Mouse (Mus musculus) midbrain, embryonic 10.5 days (tissue): ENCODE measurements around the gene Ace. TPM values are rescaled to one million over a fixed set of nuclear protein-coding genes. Genes with fewer than 3 reads are reported as not detected.

Source experiments
- DNase-seq: peaks from one replicate; pipeline ENCODE4 v3.0.0-alpha.2; 2017; ENCODE audit warnings: low spot score
- H3K27ac ChIP-seq: fragments of 300-500 bp; sonication (generic); replicated peaks from 2 replicates; pipeline ENCODE4 v1.5.1; 2016; ENCODE audit warnings: mild to moderate bottlenecking
- H3K27me3 ChIP-seq: fragments of 300-500 bp; sonication (generic); 2 replicates; pipeline ENCODE4 v1.6.1; 2016; ENCODE audit warnings: low read depth, mild to moderate bottlenecking; ENCODE audit not compliant: poor library complexity, severe bottlenecking
- H3K36me3 ChIP-seq: fragments of 300-500 bp; sonication (generic); 2 replicates; pipeline ENCODE4 v1.6.1; 2016; ENCODE audit warnings: mild to moderate bottlenecking, moderate library complexity
- H3K4me1 ChIP-seq: fragments of 300-500 bp; sonication (generic); 2 replicates; pipeline ENCODE4 v1.6.1; 2016
- H3K4me3 ChIP-seq: fragments of 300-500 bp; sonication (generic); 2 replicates; pipeline ENCODE4 v1.5.1; 2016; ENCODE audit warnings: mild to moderate bottlenecking, moderate library complexity
- H3K9me3 ChIP-seq: fragments of 300-500 bp; sonication (generic); replicated peaks from 2 replicates; pipeline ENCODE4 v1.6.1; 2016; ENCODE audit warnings: mild to moderate bottlenecking
- WGBS: fragments of 180-500 bp; shearing (Covaris S2); methylation state at CpG from one replicate; pipeline ENCODE4 v1.1.7; 2016; 5-methylcytosine and 5-hydroxymethylcytosine counted together
- polyA plus RNA-seq: library from polyadenylated mRNA; unstranded; fragments of >200 nt; fragmentation: Nextera tagmentation; extraction: Ambion mirVana; gene quantifications from 2 replicates; pipeline ENCODE4 v1.2.1, GENCODE M21; 2016

The Ace gene
- polyA plus RNA-seq, 1 experiment from 2014 or later, result 0.85 TPM

- Histone ChIP-seq H3K27me3 (0 out of 2 replicates have a peak, but pooled peaks cover 8% of the 10 kb centered on the region), H3K36me3 (no peaks in the 10 kb centered on the region), H3K4me3 (no peak overlapping the region), H3K27ac (no peak overlapping the region), H3K9me3 (no peaks in the 10 kb centered on the region), H3K4me1 (no peaks in the 10 kb centered on the region)
- WGBS, result 86% methylated on average over 2 of the region's 2 CpGs
- DNase-seq, result no peak
Observed at GRCm38 (mm10) chr11:105978232-105978631, 10.5 kb downstream of the Ace start.

GRCm38 (mm10) chr11:105978634-105979033, 10.9 kb downstream of the Ace start:
- WGBS, result 73% methylated on average over 5 of the region's 5 CpGs
- no peak for DNase-seq
- H3K36me3 ChIP-seq, result no peaks in the 10 kb centered on the region
- no peaks in the 10 kb centered on the region for H3K4me1 ChIP-seq
- no peaks in the 10 kb centered on the region for H3K9me3 ChIP-seq
- H3K4me3 ChIP-seq, result no peak overlapping the region
- H3K27ac ChIP-seq, result no peak overlapping the region
- H3K27me3 ChIP-seq, result 0 out of 2 replicates have a peak, but pooled peaks cover 8% of the 10 kb centered on the region

DNA sequence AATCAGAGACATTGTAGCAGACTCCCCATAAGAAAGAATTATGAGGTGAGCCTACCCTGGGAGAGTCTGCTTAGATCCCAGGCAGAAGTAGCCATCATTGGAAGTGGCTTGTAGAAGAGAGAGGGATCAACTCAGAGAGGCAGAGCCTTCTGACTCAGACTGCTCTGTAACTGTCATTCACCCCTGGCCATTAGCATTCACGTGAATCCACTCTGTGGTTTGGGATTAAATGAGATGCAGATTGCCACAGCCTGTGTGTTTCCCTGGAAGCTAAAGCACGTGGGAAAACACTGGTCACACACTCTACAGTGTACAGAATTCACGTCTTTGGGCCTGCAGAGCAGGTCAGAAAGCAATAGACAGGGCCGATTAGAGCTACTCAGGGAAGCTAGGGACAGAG, 16.7 kb downstream of the Ace start:
- DNase-seq, result no peak
- Histone ChIP-seq H3K36me3 (no peaks in the 10 kb centered on the region), H3K9me3 (no peaks in the 10 kb centered on the region), H3K4me3 (no peak overlapping the region), H3K27me3 (no peaks in the 10 kb centered on the region), H3K27ac (no peak overlapping the region), H3K4me1 (no peaks in the 10 kb centered on the region; the same call in 1 of the 2 replicates)
- WGBS, result 79% methylated on average over 4 of the region's 4 CpGs

DNA sequence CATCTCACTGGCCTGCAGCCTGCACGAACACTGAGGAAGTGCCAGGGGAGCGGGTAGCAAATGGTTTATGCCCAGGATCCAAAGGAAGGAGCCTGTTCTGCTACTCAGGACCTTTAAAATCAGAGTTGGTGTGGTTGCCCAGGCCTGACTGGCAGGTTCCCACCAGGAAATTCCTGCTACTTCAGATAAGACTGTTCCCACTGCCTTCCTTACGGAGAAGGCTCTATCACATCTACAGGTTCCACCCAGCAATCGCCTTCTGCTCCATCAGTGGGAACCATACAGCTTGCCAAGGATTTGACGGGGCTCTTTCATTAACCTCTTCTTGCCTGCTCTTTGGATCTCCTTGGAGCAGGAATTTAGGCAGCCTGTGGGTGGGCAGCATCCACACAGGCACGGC, 19.7 kb downstream of the Ace start:
- Histone ChIP-seq H3K27ac (no peak overlapping the region), H3K4me1 (no peaks in the 10 kb centered on the region; the same call in 1 of the 2 replicates), H3K36me3 (no peaks in the 10 kb centered on the region), H3K4me3 (no peak overlapping the region), H3K27me3 (no peaks in the 10 kb centered on the region), H3K9me3 (no peaks in the 10 kb centered on the region)
- 88% methylated on average over 6 of the region's 6 CpGs for WGBS
- DNase-seq, result no peak

GRCm38 (mm10) chr11:105989446-105989845, 21.7 kb downstream of the Ace start:
- Histone ChIP-seq H3K27ac (no peak overlapping the region), H3K4me1 (no peaks in the 10 kb centered on the region; the same call in 1 of the 2 replicates), H3K9me3 (no peaks in the 10 kb centered on the region), H3K36me3 (no peaks in the 10 kb centered on the region), H3K4me3 (no peak overlapping the region), H3K27me3 (no peaks in the 10 kb centered on the region)
- 83% methylated on average over 6 of the region's 6 CpGs for WGBS
- DNase-seq, result no peak

- no peaks in the 10 kb centered on the region for H3K9me3 ChIP-seq
- no peak for DNase-seq
- no peaks in the 10 kb centered on the region for H3K36me3 ChIP-seq
- H3K4me3 ChIP-seq, result no peak overlapping the region
- no peaks in the 10 kb centered on the region; the same call in 1 of the 2 replicates for H3K4me1 ChIP-seq
- 72% methylated on average over 2 of the region's 2 CpGs for WGBS
- no peaks in the 10 kb centered on the region for H3K27me3 ChIP-seq
- H3K27ac ChIP-seq, result no peak overlapping the region
Observed at GRCm38 (mm10) chr11:105990231-105990630, 22.5 kb downstream of the Ace start.

- H3K36me3 ChIP-seq, result no peaks in the 10 kb centered on the region
- H3K9me3 ChIP-seq, result no peaks in the 10 kb centered on the region
- H3K4me1 ChIP-seq, result no peaks in the 10 kb centered on the region; the same call in 1 of the 2 replicates
- WGBS, result 94% methylated on average over 3 of the region's 3 CpGs
- no peak within 1 kb of the TSS for H3K4me3 ChIP-seq
- no peak within 1 kb of the TSS for H3K27ac ChIP-seq
- DNase-seq, result no peak
- no peaks in the 10 kb centered on the region for H3K27me3 ChIP-seq
Observed at GRCm38 (mm10) chr11:105994375-105994774, 26.6 kb downstream of the Ace start, which contains the start of gene Ace3. Ace3 (plus strand) TSS chr11:105994675.

- DNase-seq, result no peak
- H3K36me3 ChIP-seq, result no peaks in the 10 kb centered on the region
- H3K4me3 ChIP-seq, result no peak overlapping the region
- H3K27ac ChIP-seq, result no peak overlapping the region
- H3K27me3 ChIP-seq, result no peaks in the 10 kb centered on the region
- no peaks in the 10 kb centered on the region for H3K9me3 ChIP-seq
- WGBS, result 91% methylated on average over 6 of the region's 6 CpGs
- H3K4me1 ChIP-seq, result no peaks in the 10 kb centered on the region
Observed at GRCm38 (mm10) chr11:106000062-106000461, 32.3 kb downstream of the Ace start.

- WGBS, result 46% methylated on average over 4 of the region's 4 CpGs
- H3K36me3 ChIP-seq, result no peaks in the 10 kb centered on the region
- H3K27ac ChIP-seq, result no peak overlapping the region
- H3K4me1 ChIP-seq, result no peaks in the 10 kb centered on the region
- no peak overlapping the region for H3K4me3 ChIP-seq
- no peaks in the 10 kb centered on the region for H3K27me3 ChIP-seq
- no peak for DNase-seq
- H3K9me3 ChIP-seq, result no peaks in the 10 kb centered on the region
Observed at GRCm38 (mm10) chr11:106001718-106002117, 34.0 kb downstream of the Ace start.

DNA sequence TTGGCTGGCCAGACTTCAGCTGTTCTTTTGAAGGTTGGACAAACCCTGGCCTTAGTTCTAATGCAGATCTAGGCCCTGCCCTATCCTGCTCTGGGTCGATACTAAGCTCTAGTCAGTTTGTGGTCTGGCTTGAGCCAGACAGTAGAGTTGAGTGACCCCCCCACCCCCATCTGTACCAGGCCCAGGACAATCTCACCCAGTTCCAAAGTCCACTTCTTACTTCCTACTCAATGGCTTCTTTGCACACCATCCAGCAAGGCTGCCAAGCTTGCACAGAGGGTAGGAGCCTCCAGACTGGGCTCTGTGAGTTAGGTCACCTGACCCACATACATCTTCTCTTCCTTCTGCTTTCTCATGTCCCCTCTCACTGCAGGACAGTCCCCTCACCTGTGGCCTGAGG, 36.8 kb downstream of the Ace start:
- Histone ChIP-seq H3K27me3 (peaks cover 13% of the 10 kb centered on the region), H3K4me1 (peaks cover 15% of the 10 kb centered on the region), H3K36me3 (no peaks in the 10 kb centered on the region), H3K4me3 (no peak overlapping the region), H3K9me3 (no peaks in the 10 kb centered on the region), H3K27ac (no peak overlapping the region)
- WGBS, result 82% methylated on average over 1 of the region's 1 CpGs
- DNase-seq, result no peak

DNA sequence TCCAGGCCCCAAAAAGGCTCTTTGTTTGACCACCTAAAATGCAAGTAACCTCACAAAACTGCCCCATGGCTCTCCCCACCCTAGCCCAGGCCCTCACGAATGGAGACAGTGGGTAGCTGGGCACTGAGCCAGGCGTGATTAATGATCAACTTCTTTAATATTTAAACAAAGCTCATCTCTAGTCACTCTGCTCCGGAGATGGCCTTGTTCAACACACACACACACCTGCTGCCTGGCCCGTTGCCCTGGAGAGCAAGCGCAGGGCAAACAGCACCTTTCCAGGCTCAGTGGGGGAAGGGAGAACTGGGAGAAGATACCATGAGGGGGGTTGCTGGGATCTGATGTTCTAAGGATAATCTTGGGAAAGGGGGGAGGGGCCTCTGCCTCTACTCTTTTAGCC, 38.2 kb downstream of the Ace start:
- Histone ChIP-seq H3K4me3 (no peak overlapping the region), H3K36me3 (no peaks in the 10 kb centered on the region), H3K27me3 (peaks cover 13% of the 10 kb centered on the region), H3K27ac (no peak overlapping the region), H3K4me1 (peaks cover 15% of the 10 kb centered on the region), H3K9me3 (no peaks in the 10 kb centered on the region)
- no peak for DNase-seq
- WGBS, result 60% methylated on average over 5 of the region's 5 CpGs

DNA sequence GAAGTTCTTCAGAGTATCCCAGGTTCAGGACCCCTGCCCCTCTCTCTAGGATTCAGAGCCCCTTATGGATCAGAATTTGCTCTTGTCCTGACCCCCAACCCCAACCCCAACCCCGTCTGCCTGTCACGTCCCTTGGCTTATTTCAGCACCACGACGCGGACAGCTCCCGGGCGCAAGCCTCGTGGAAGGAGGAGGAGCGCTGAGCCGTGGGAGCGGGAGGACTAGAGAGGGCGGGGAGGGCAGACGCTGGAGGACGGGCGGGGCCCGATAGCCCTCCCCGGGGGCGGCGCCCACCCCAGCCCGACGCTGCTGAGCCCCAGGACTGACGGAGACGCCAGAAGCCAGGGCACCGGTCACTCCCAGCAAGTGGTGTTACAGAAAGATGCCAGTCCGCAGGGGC, 40.1 kb downstream of the Ace start, which contains the start of gene Kcnh6:
Kcnh6 (plus strand) TSS at position 304 of the 400 bp plus-strand sequence.
- H3K27ac ChIP-seq, result no peak within 1 kb of the TSS
- H3K4me3 ChIP-seq, result peak within 1 kb of the TSS; percentile 41
- H3K4me1 ChIP-seq, result peaks cover 20% of the 10 kb centered on the region
- H3K27me3 ChIP-seq, result peaks cover 16% of the 10 kb centered on the region
- peak; percentile 73 for DNase-seq
- WGBS, result 0% methylated on average over 24 of the region's 25 CpGs
- no peaks in the 10 kb centered on the region for H3K9me3 ChIP-seq
- no peaks in the 10 kb centered on the region for H3K36me3 ChIP-seq

GRCm38 (mm10) chr11:106012711-106013110, 45.0 kb downstream of the Ace start:
- peaks cover 16% of the 10 kb centered on the region for H3K27me3 ChIP-seq
- 59% methylated on average over 7 of the region's 7 CpGs for WGBS
- DNase-seq, result no peak
- H3K27ac ChIP-seq, result no peak overlapping the region
- H3K4me3 ChIP-seq, result no peak overlapping the region
- H3K9me3 ChIP-seq, result no peaks in the 10 kb centered on the region
- no peaks in the 10 kb centered on the region for H3K36me3 ChIP-seq
- H3K4me1 ChIP-seq, result peaks cover 27% of the 10 kb centered on the region
